Mouse (Mus musculus) layer of hippocampus, postnatal 14 days (tissue): Measurements from ENCODE around the gene Adam1a. TPM values are rescaled to one million over a fixed set of nuclear protein-coding genes. Genes with fewer than 3 reads are reported as not detected.
"Not testable (repeated sequence)": the region's sequence is repeated elsewhere in the genome, so short reads cannot be mapped to it uniquely, and the experiment has no call there.

ENCODE experiments used
- DNase-seq, 2 experiments: peaks; one replicate each; pipeline ENCODE4 v3.0.0; 2021 to 2022; ENCODE audit warnings: low spot score in 2 of 2, mixed read lengths in 1 of 2
- total RNA-seq, 2 experiments: library from RNA; stranded (reverse); gene quantifications; 2 replicates each; pipeline ENCODE4 v1.2.3; 2021

Gene Adam1a
- total RNA-seq, 2 experiments from 2014 or later = 11.1 to 11.7 TPM

DNA sequence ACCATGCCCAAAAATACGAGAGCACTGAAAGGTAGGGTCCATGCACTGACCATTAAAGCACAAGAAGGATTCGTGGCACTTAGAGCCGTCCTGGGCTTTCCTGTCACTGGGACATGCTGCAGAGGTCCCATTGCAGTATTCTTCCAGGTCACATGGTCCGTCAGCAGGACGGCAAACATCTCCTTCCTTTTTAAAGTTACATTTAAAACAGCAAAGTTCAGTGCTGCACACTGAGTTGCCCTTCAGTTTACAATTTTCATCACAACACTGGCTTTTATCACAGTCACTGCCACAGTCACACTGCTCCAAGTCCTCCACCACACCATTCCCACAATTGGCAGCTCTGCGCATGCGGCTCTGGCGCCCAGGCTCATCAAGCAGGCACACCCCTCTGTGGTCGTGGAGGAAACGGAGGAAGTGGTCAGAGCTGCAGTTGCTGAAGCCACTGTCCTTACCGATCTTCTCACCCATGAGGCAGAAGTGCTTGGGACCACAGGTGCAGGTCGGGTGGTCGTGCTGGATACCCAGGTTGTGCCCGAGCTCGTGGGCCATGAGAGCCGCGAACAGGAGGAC lies 43.8 kb downstream of the Adam1a start:
- DNase-seq = not testable (repeated sequence)

DNA sequence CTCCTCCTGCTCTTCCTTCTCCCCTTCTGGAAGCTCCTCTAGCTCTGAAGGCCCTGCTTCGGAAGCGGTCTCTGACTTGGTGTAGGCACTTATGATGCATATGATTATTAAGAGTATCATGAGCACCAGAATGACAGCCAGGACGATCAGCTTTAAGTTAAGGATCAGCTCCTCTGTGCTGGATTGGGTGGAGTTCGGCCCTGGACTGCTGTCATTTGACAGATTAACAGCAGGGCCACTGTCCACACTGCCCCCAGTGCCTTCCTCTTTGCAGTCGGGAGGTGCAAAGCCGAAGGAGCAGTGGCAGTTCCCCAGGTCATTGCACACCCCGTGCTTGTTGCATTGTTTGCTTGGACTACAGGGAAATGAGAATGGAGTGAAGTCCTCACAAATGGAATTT lies 44.6 kb downstream of the Adam1a start:
- no peak for DNase-seq

DNA sequence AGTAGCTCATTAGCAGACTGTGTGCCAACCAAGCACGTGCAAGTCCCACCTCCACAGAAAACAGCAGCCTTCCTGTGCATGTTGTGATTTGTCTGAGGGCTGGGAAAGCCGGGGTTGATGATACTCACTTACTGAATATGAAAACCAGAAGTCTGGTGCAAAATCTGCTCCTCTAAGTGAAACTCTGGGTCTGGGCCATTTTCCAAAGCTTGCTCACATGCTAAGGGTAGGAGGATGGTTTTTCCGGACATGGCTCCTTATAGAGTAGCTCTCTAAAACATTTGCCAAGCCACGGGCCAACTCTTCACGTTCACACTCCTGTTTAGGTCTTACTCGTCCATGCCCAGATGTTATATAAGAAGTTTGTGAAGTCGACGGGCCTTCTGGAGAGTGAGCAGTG lies 52.0 kb downstream of the Adam1a start:
- DNase-seq = peak in 1 of 2 experiments; percentile 43

DNA sequence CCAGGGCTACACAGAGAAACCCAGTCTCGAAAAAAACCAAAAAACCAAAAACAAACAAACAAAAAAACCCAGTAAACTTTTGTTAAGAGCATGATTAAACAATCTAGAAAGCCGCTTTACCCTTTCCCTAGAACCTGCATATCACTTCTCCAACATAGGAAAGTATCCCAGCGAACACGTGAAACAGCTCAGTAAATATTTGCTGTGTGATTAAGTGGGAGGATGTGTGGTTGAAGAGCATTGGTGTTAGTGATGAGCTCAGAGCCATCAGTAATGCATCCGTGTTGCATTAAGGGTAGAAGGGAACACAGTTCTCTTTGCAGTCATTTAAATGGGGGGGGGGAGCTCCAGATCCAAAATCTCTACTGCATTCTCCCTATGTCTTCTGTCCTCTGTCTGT lies 60.5 kb downstream of the Adam1a start:
- no peak for DNase-seq

DNA sequence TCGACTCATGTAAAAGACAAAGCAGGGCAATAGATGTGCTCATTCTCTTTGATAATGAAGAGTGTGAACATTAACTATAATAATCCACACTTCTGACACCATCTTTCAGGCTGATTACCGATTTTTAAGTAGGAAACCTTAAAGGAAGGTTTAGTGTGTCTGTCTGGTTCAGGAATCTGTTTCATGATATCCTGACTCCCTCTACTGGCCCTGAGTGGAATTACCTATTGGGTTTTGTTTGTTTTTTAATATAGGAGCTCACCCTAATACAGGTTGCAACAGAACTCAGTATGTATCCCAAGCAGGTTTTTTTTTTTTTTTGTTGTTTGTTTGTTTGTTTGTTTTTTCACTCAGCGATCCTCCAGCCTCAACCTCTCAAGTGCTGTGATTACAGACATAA lies 67.6 kb downstream of the Adam1a start:
- DNase-seq = peak in 1 of 2 experiments; percentile 82

DNA sequence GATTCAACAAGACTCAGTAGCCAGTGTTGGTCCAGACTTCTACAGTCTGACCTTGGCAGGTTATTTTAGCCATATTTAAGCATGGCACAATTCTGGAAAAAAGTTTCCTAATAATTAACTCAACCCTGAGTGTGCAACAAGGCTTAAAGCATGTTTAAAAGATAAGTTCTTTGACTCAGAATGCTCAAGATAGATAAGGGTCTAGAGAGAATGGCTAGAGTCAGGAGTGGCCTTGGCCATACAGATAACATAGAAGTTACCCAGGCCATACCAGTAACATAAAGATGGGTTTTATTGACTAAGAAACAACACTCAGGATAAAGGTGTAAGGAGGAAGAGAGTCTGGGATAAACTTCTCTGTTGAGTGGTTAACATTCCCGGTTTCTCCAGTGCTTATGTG lies 69.2 kb downstream of the Adam1a start:
- no peak for DNase-seq

DNA sequence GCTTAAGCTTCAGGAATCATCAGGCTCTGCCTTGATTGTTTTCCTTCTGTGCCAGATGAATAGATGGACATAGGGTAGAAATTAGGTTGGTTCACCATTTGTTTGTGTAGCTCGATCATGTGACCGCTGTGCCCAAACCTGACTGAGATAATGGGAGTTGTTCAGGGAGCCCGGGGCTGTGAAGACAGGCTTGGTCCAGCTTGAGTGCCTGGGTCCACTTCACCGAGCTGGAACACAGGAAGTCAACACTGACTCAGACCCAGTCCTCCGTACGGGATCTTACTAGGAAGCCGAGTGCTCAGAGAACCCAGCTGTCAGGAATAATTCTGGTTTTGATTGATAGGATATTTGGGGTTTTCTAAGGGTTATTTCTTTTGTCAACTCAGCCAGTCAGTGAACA lies 70.7 kb downstream of the Adam1a start:
- DNase-seq = no peak

DNA sequence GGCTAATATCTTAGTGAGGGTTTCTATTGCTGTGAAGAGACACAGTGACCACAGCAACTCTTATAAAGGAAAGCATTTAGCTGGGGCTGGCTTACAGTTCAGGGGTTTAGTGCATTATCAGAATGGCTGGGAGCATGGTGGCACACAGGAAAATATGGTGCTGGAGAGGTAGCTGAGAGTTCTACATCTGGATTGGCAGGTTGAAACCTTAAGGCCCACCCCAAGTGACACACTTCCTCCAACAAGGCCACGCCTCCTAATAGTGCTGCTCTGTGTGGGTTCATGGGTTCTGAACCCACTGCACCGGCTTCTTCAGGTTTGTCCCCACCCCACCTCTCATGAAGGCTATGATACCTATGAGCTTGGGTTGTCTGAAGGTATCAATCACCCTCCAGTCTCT lies 72.9 kb downstream of the Adam1a start:
- no peak for DNase-seq

DNA sequence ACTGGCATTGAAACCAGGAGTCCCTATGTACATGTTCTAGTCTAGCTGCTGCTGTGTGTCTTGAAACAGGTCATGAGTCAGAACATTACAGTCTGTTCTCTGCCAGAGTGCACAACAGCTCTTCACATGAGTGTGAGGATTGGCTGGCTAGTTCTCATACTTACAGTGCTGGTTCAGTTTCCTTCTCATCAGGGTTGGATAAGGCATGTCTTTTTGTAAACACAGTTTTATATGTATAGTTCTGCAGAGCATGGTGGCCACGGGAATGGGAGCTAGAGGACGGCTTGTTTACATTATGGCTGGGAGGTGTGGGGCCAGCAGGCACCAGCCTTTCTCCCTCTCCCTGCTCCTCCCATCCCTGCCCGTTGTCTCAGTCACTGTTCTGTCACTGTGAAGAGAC lies 75.7 kb downstream of the Adam1a start:
- DNase-seq = no peak

Other genes starting within 250 kb of the Adam1a start
- gene Trafd1, start 159.8 kb downstream of the Adam1a start, total RNA-seq = 10 to 100 TPM; 81.9 to 84.2 TPM
- gene Naa25, start 147.5 kb downstream of the Adam1a start, total RNA-seq = 10 to 100 TPM; 39.4 to 41.9 TPM
- gene Tmem116, start 93.6 kb downstream of the Adam1a start, total RNA-seq = 10 to 100 TPM in 1 of 2 experiments, 1 to 10 TPM in 1; 5.7 to 11.3 TPM
- 100 to 1,000 TPM; 152 to 155 TPM for gene Erp29, start 93.0 kb downstream of the Adam1a start, total RNA-seq
- gene Adam1b, start 42.0 kb downstream of the Adam1a start, total RNA-seq = under 1 TPM in 1 of 2 experiments, not detected in 1; 0.09 TPM
- gene Gm42878, start within 50 bp of the Adam1a start, total RNA-seq = not detected
- 10 to 100 TPM; 74.8 to 78.6 TPM for gene Mapkapk5, start 423 bp upstream of the Adam1a start, total RNA-seq
- 10 to 100 TPM; 88.3 to 96.7 TPM for gene Aldh2, start 48.3 kb upstream of the Adam1a start, total RNA-seq
- 1 to 10 TPM; 4.7 to 4.9 TPM for gene Acad12, start 73.5 kb upstream of the Adam1a start, total RNA-seq
- gene Acad10, start 115.0 kb upstream of the Adam1a start, total RNA-seq = 1 to 10 TPM; 3.3 to 3.5 TPM
- gene Brap, start 115.1 kb upstream of the Adam1a start, total RNA-seq = 10 to 100 TPM; 60.3 to 65.6 TPM
- gene Atxn2, start 165.9 kb upstream of the Adam1a start, total RNA-seq = 100 to 1,000 TPM; 220 to 237 TPM